Comparison of ENCODE assay signal across 8 mouse cellular contexts in the genomic region with DNA sequence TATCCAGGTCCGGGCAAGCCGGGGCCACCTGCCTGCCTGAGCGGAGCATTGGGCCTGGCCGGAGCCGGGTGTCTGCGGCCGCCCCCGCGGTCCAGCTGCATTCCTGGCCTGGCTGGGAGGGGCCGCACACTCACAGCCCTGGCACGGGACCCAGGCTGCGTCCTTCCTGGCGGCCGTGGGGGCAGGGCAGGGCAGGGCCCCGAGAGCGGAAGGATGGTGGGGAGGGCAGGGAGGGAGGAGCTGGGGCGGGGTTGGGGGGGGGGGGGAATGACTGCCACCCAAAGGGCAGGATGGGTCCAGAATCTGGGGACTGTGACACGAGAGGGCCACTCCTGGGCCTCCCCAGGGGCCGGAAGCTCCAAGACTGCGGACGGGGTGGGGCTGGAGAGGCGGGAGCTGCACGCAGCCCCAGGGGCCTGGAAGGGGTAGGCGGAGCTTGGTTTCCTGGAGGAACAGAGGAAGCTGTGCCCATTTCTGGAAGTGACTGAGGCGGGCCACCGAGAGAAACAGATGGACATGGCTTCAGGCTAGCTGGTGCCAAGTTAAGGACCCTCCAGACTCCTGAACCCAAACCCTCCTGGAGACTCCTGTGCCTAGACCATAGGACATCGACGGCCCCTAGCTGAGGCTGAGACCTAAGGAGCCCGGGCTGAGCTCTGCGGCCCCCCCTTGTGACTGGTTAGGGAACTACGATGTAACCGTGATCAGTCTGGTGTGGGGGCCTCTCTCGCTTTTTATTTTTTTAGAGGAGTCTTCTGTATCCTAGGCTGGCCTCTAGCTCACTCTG. TPM values are rescaled to one million over a fixed set of nuclear protein-coding genes. Genes with fewer than 3 reads are reported as not detected.
DNase-seq lines count a peak whose midpoint lies in the region; ATAC-seq and TF ChIP-seq lines count a peak whose summit lies in the region.

No protein-coding gene starts in this region.

- peak; percentile 88 for TF ChIP-seq EP300 in heart, postnatal 0 days (IDR thresholded peaks at IDR 0.05; ENCODE audit: low read depth)

- peak overlapping the region; percentile 66 for H3K9ac ChIP-seq in forebrain, embryonic 12.5 days
- peak overlapping the region; percentile 23 for H3K9ac ChIP-seq in heart, postnatal 0 days (replicated peaks; ENCODE audit: low read depth, low read length)
- H3K9ac ChIP-seq in liver, embryonic 16.5 days (ENCODE audit: low read depth, low read length), result peak overlapping the region; percentile 78
- H3K9ac ChIP-seq in neural tube, embryonic 12.5 days, result peak overlapping the region; percentile 67

- under 1% methylated on average over 27 of the region's 33 CpGs for WGBS in forebrain, embryonic 12.5 days
- WGBS in heart, postnatal 0 days, result under 1% methylated on average over 25 of the region's 33 CpGs
- WGBS in liver, embryonic 16.5 days (ENCODE audit: insufficient replicate concordance), result under 1% methylated on average over 31 of the region's 33 CpGs
- 2% methylated on average over 32 of the region's 33 CpGs for WGBS in neural tube, embryonic 12.5 days

- H3K36me3 ChIP-seq in E14TG2a.4 (ENCODE audit: insufficient read depth, low read length), result peaks cover 13% of the 10 kb centered on the region
- H3K36me3 ChIP-seq in forebrain, embryonic 12.5 days (replicated peaks), result no peaks in the 10 kb centered on the region
- peaks cover 11% of the 10 kb centered on the region; the same call in 1 of the 2 replicates for H3K36me3 ChIP-seq in heart, postnatal 0 days (replicated peaks; ENCODE audit: control insufficient read depth, insufficient read depth, low read length)
- H3K36me3 ChIP-seq in liver, embryonic 16.5 days (ENCODE audit: control insufficient read depth, insufficient read depth), result peaks cover 10% of the 10 kb centered on the region
- no peaks in the 10 kb centered on the region for H3K36me3 ChIP-seq in neural tube, embryonic 12.5 days

- H3K4me2 ChIP-seq in forebrain, embryonic 12.5 days, result peak overlapping the region; percentile 64
- H3K4me2 ChIP-seq in heart, postnatal 0 days (ENCODE audit: low read depth, low read length), result peak overlapping the region; percentile 56
- peak overlapping the region; percentile 88 for H3K4me2 ChIP-seq in liver, embryonic 16.5 days (ENCODE audit: low read depth, low read length)
- H3K4me2 ChIP-seq in neural tube, embryonic 12.5 days (replicated peaks), result peak overlapping the region; percentile 67

- H3K9me3 ChIP-seq in E14TG2a.4 (ENCODE audit: low read length), result no peaks in the 10 kb centered on the region
- H3K9me3 ChIP-seq in forebrain, embryonic 12.5 days, result no peaks in the 10 kb centered on the region
- H3K9me3 ChIP-seq in heart, postnatal 0 days (replicated peaks; ENCODE audit: control insufficient read depth, low read length), result no peaks in the 10 kb centered on the region
- H3K9me3 ChIP-seq in liver, embryonic 16.5 days (replicated peaks; ENCODE audit: control insufficient read depth, low read length), result no peaks in the 10 kb centered on the region
- H3K9me3 ChIP-seq in neural tube, embryonic 12.5 days, result no peaks in the 10 kb centered on the region

- peak overlapping the region; percentile 77 for H3K27ac ChIP-seq in forebrain, embryonic 12.5 days
- H3K27ac ChIP-seq in heart, postnatal 0 days (ENCODE audit: low read depth), result peak overlapping the region; percentile 95
- peak overlapping the region; percentile 94 for H3K27ac ChIP-seq in liver, embryonic 16.5 days (ENCODE audit: low read length)
- peak overlapping the region; percentile 37; the same call in 1 of the 2 replicates for H3K27ac ChIP-seq in neural tube, embryonic 12.5 days

- peaks cover 71% of the 10 kb centered on the region for H3K4me1 ChIP-seq in E14TG2a.4 (replicated peaks; ENCODE audit: low read depth, low read length)
- H3K4me1 ChIP-seq in forebrain, embryonic 12.5 days, result peaks cover 25% of the 10 kb centered on the region
- H3K4me1 ChIP-seq in heart, postnatal 0 days (ENCODE audit: control insufficient read depth, insufficient read depth), result peaks cover 16% of the 10 kb centered on the region
- H3K4me1 ChIP-seq in liver, embryonic 16.5 days (ENCODE audit: control insufficient read depth, low read depth, low read length), result peaks cover 43% of the 10 kb centered on the region
- peaks cover 24% of the 10 kb centered on the region for H3K4me1 ChIP-seq in neural tube, embryonic 12.5 days

- H3K27me3 ChIP-seq in E14TG2a.4 (ENCODE audit: insufficient read depth, low read length), result no peaks in the 10 kb centered on the region
- H3K27me3 ChIP-seq in forebrain, embryonic 12.5 days, result peaks cover 12% of the 10 kb centered on the region
- no peaks in the 10 kb centered on the region for H3K27me3 ChIP-seq in heart, postnatal 0 days (ENCODE audit: control insufficient read depth, insufficient read depth, low read length)
- no peaks in the 10 kb centered on the region for H3K27me3 ChIP-seq in liver, embryonic 16.5 days (ENCODE audit: control insufficient read depth, insufficient read depth, low read depth, low read length)
- H3K27me3 ChIP-seq in neural tube, embryonic 12.5 days (replicated peaks), result no peaks in the 10 kb centered on the region

- H3K4me3 ChIP-seq in E14TG2a.4 (replicated peaks; ENCODE audit: low read length), result peak overlapping the region; percentile 74
- peak overlapping the region; percentile 43 for H3K4me3 ChIP-seq in forebrain, embryonic 12.5 days (replicated peaks)
- H3K4me3 ChIP-seq in heart, postnatal 0 days (ENCODE audit: low read depth, low read length), result peak overlapping the region; percentile 35
- peak overlapping the region; percentile 65 for H3K4me3 ChIP-seq in liver, embryonic 16.5 days (ENCODE audit: low read depth, low read length)
- peak overlapping the region; percentile 34 for H3K4me3 ChIP-seq in neural tube, embryonic 12.5 days

- DNase-seq in heart, postnatal 0 days (ENCODE audit: low spot score), result peak; percentile 96
- peak; percentile 92 to 97 for DNase-seq in kidney, postnatal 4 days
- peak; percentile 95 for DNase-seq in testis, postnatal 10 days (ENCODE audit: low spot score)

- TF ChIP-seq CTCF in E14TG2a.4 (conservative IDR thresholded peaks at IDR 0.05; ENCODE audit: low read length), result peak; percentile 99
- peak; percentile 55 for TF ChIP-seq CTCF in heart, postnatal 0 days (IDR thresholded peaks at IDR 0.05; ENCODE audit: low read depth)

- ATAC-seq in cerebellum, adult (ENCODE audit: insufficient number of reproducible peaks, low FRiP score, low TSS enrichment), result peak; percentile 53
- ATAC-seq in forebrain, embryonic 12.5 days (ENCODE audit: low FRiP score), result 0 out of 2 replicates have a peak, but pooled peaks have one; percentile 17
- ATAC-seq in heart, postnatal 0 days (ENCODE audit: insufficient read depth, low read depth), result peak; percentile 77
- ATAC-seq in liver, embryonic 16.5 days (ENCODE audit: low read depth), result peak; percentile 82
- no peak for ATAC-seq in neural tube, embryonic 12.5 days (ENCODE audit: low FRiP score, low read depth)

RNA-seq across cellular contexts. Expression of gene Sertad1, which starts 4.0 kb away (rescaled TPM):
- polyA plus RNA-seq in forebrain, embryonic 12.5 days (2016; fragmentation: Nextera tagmentation; extraction: Ambion mirVana), result 12.9 and 13.1 TPM in 2 replicates
- 23.4 and 70.5 TPM in 2 replicates for total RNA-seq in heart, postnatal 0 days (2014; rRNA removed; ENCODE audit: low replicate concordance)
- polyA plus RNA-seq in heart, postnatal 0 days (2015; fragmentation: Nextera tagmentation; extraction: Ambion mirVana), result 30.8 and 31.0 TPM in 2 replicates
- polyA plus RNA-seq in liver, embryonic 16.5 days (2015; fragmentation: Nextera tagmentation; extraction: Ambion mirVana), result 29.2 and 31.6 TPM in 2 replicates
- 14.6 and 14.8 TPM in 2 replicates for polyA plus RNA-seq in neural tube, embryonic 12.5 days (2016; fragmentation: Nextera tagmentation; extraction: Ambion mirVana)

RNA-seq across cellular contexts. Expression of gene Prx, which starts 8.4 kb away (rescaled TPM):
- 2.9 and 3.5 TPM in 2 replicates for polyA plus RNA-seq in forebrain, embryonic 12.5 days (2016; fragmentation: Nextera tagmentation; extraction: Ambion mirVana)
- total RNA-seq in heart, postnatal 0 days (2014; rRNA removed; ENCODE audit: low replicate concordance), result 1.9 and 2.2 TPM in 2 replicates
- polyA plus RNA-seq in heart, postnatal 0 days (2015; fragmentation: Nextera tagmentation; extraction: Ambion mirVana), result 1.1 TPM in 2 replicates
- 0.74 and 0.81 TPM in 2 replicates for polyA plus RNA-seq in liver, embryonic 16.5 days (2015; fragmentation: Nextera tagmentation; extraction: Ambion mirVana)
- 2.2 and 2.8 TPM in 2 replicates for polyA plus RNA-seq in neural tube, embryonic 12.5 days (2016; fragmentation: Nextera tagmentation; extraction: Ambion mirVana)

RNA-seq across cellular contexts. Expression of gene Sertad3, which starts 17.2 kb away (rescaled TPM):
- 20.0 and 21.9 TPM in 2 replicates for polyA plus RNA-seq in forebrain, embryonic 12.5 days (2016; fragmentation: Nextera tagmentation; extraction: Ambion mirVana)
- total RNA-seq in heart, postnatal 0 days (2014; rRNA removed; ENCODE audit: low replicate concordance), result 4.3 and 11.4 TPM in 2 replicates
- 16.9 and 20.8 TPM in 2 replicates for polyA plus RNA-seq in heart, postnatal 0 days (2015; fragmentation: Nextera tagmentation; extraction: Ambion mirVana)
- 35.5 and 37.6 TPM in 2 replicates for polyA plus RNA-seq in liver, embryonic 16.5 days (2015; fragmentation: Nextera tagmentation; extraction: Ambion mirVana)
- 20.5 and 22.2 TPM in 2 replicates for polyA plus RNA-seq in neural tube, embryonic 12.5 days (2016; fragmentation: Nextera tagmentation; extraction: Ambion mirVana)

RNA-seq across cellular contexts. Expression of gene Hipk4, which starts 32.3 kb away (rescaled TPM):
- polyA plus RNA-seq in forebrain, embryonic 12.5 days (2016; fragmentation: Nextera tagmentation; extraction: Ambion mirVana), result 0.26 and 0.57 TPM in 2 replicates
- total RNA-seq in heart, postnatal 0 days (2014; rRNA removed; ENCODE audit: low replicate concordance), result 0.23 and 1.1 TPM in 2 replicates
- 0.15 and 0.18 TPM in 2 replicates for polyA plus RNA-seq in heart, postnatal 0 days (2015; fragmentation: Nextera tagmentation; extraction: Ambion mirVana)
- polyA plus RNA-seq in liver, embryonic 16.5 days (2015; fragmentation: Nextera tagmentation; extraction: Ambion mirVana), result 0.09 TPM in 1 of 2 replicates, not detected in the other
- polyA plus RNA-seq in neural tube, embryonic 12.5 days (2016; fragmentation: Nextera tagmentation; extraction: Ambion mirVana), result 0.44 and 0.54 TPM in 2 replicates

RNA-seq across cellular contexts. Expression of gene Blvrb, which starts 43.0 kb away (rescaled TPM):
- 18.1 and 22.2 TPM in 2 replicates for polyA plus RNA-seq in forebrain, embryonic 12.5 days (2016; fragmentation: Nextera tagmentation; extraction: Ambion mirVana)
- 36.4 and 59.7 TPM in 2 replicates for total RNA-seq in heart, postnatal 0 days (2014; rRNA removed; ENCODE audit: low replicate concordance)
- polyA plus RNA-seq in heart, postnatal 0 days (2015; fragmentation: Nextera tagmentation; extraction: Ambion mirVana), result 33.3 and 34.4 TPM in 2 replicates
- polyA plus RNA-seq in liver, embryonic 16.5 days (2015; fragmentation: Nextera tagmentation; extraction: Ambion mirVana), result 853 and 865 TPM in 2 replicates
- polyA plus RNA-seq in neural tube, embryonic 12.5 days (2016; fragmentation: Nextera tagmentation; extraction: Ambion mirVana), result 21.6 and 23.0 TPM in 2 replicates

Comparison
In these comparisons a context has a peak if more than half of its experiments do, and no peak if none do; other contexts are left out.
1. H3K27ac ChIP-seq: peak in every context shown above with its lines; median percentile 95 in heart, postnatal 0 days; 94 in liver, embryonic 16.5 days; 77 in forebrain, embryonic 12.5 days; 37 in neural tube, embryonic 12.5 days.
2. H3K9ac ChIP-seq: peak in every context shown above with its lines; median percentile 78 in liver, embryonic 16.5 days; 67 in neural tube, embryonic 12.5 days; 66 in forebrain, embryonic 12.5 days; 23 in heart, postnatal 0 days.